In genomic region chr4:56820017-56820550, GRCm38 (mm10) we compare ENCODE assay signal across 10 mouse cellular contexts. TPM values are rescaled to one million over a fixed set of nuclear protein-coding genes. Genes with fewer than 3 reads are reported as not detected.
DNase-seq lines count a peak whose midpoint lies in the region; ATAC-seq lines count a peak whose summit lies in the region.
"Had no signal": no experiment of that assay in that cellular context is flagged by ENCODE, and none has a peak within 500 bp of the region (broad histone marks: within the 10 kb centered on the region; RNA-seq: fewer than 3 reads in every experiment).

No protein-coding gene starts in this region.

- no peak overlapping the region for H3K4me2 ChIP-seq in heart, embryonic 15.5 days
- H3K4me2 ChIP-seq in heart, embryonic 12.5 days: no peak overlapping the region
- H3K4me2 ChIP-seq in midbrain, embryonic 12.5 days (replicated peaks): no peak overlapping the region
- no peak overlapping the region for H3K4me2 ChIP-seq in midbrain, embryonic 16.5 days (ENCODE audit: low read length)

- no peaks in the 10 kb centered on the region for H3K4me1 ChIP-seq in heart, embryonic 15.5 days (replicated peaks)
- H3K4me1 ChIP-seq in heart, embryonic 12.5 days (replicated peaks): no peaks in the 10 kb centered on the region
- no peaks in the 10 kb centered on the region for H3K4me1 ChIP-seq in midbrain, embryonic 12.5 days
- no peaks in the 10 kb centered on the region for H3K4me1 ChIP-seq in midbrain, embryonic 16.5 days (ENCODE audit: control insufficient read depth, insufficient read depth, low read length)
- H3K4me1 ChIP-seq: hindbrain, embryonic 10.5 days had no signal

- H3K27me3 ChIP-seq in heart, embryonic 15.5 days: no peaks in the 10 kb centered on the region
- no peaks in the 10 kb centered on the region for H3K27me3 ChIP-seq in heart, embryonic 12.5 days (replicated peaks)
- H3K27me3 ChIP-seq in midbrain, embryonic 12.5 days: no peaks in the 10 kb centered on the region
- H3K27me3 ChIP-seq in midbrain, embryonic 16.5 days (ENCODE audit: control insufficient read depth, insufficient read depth, low read depth, low read length): no peaks in the 10 kb centered on the region
- no peaks in the 10 kb centered on the region for H3K27me3 ChIP-seq in splenic B cell, adult 2 months (ENCODE audit: control insufficient read depth, insufficient read depth, low read length, poor library complexity, severe bottlenecking)

- H3K27ac ChIP-seq in heart, embryonic 15.5 days: peak overlapping the region; percentile 20; the same call in 1 of the 2 replicates
- no peak overlapping the region for H3K27ac ChIP-seq in heart, embryonic 12.5 days (ENCODE audit: poor library complexity, severe bottlenecking)
- no peak overlapping the region for H3K27ac ChIP-seq in midbrain, embryonic 12.5 days (replicated peaks)
- no peak overlapping the region for H3K27ac ChIP-seq in midbrain, embryonic 16.5 days (ENCODE audit: low read length)
- H3K27ac ChIP-seq: hindbrain, embryonic 10.5 days had no signal

- H3K36me3 ChIP-seq in heart, embryonic 15.5 days: peaks cover 6% of the 10 kb centered on the region
- no peaks in the 10 kb centered on the region; the same call in 1 of the 2 replicates for H3K36me3 ChIP-seq in heart, embryonic 12.5 days
- peaks cover 21% of the 10 kb centered on the region for H3K36me3 ChIP-seq in midbrain, embryonic 12.5 days
- 0 out of 2 replicates have a peak, but pooled peaks cover 3% of the 10 kb centered on the region for H3K36me3 ChIP-seq in midbrain, embryonic 16.5 days (ENCODE audit: control insufficient read depth, insufficient read depth, low read length)
- no peaks in the 10 kb centered on the region for H3K36me3 ChIP-seq in splenic B cell, adult 2 months (ENCODE audit: control insufficient read depth, insufficient read depth, low read length, poor library complexity, severe bottlenecking)

- DNase-seq in brain, adult 2 months (ENCODE audit: low read depth, low spot score): peak; percentile 67
- peak; percentile 55 for DNase-seq in splenic B cell, adult 2 months (ENCODE audit: low read depth, low spot score)
- no peak for DNase-seq in gastrocnemius, postnatal 10 days
- no peak for DNase-seq in gastrocnemius, postnatal 4 days (ENCODE audit: low spot score in 2 of 2)
- DNase-seq: thymus, postnatal 14 days had no signal

- ATAC-seq in heart, embryonic 15.5 days (replicated peaks; ENCODE audit: insufficient number of reproducible peaks, insufficient read depth, low FRiP score, low read depth): no peak
- no peak for ATAC-seq in heart, embryonic 12.5 days (ENCODE audit: insufficient number of reproducible peaks, low FRiP score)
- ATAC-seq in midbrain, embryonic 12.5 days (ENCODE audit: low FRiP score, low read depth): 0 out of 2 replicates have a peak, but pooled peaks have one; percentile 41
- ATAC-seq in midbrain, embryonic 16.5 days: no peak

- no peak overlapping the region for H3K9ac ChIP-seq in heart, embryonic 15.5 days
- H3K9ac ChIP-seq in heart, embryonic 12.5 days: no peak overlapping the region
- no peak overlapping the region for H3K9ac ChIP-seq in midbrain, embryonic 12.5 days (replicated peaks)
- no peak overlapping the region for H3K9ac ChIP-seq in midbrain, embryonic 16.5 days (ENCODE audit: low read depth, low read length)

- no peak overlapping the region for H3K4me3 ChIP-seq in heart, embryonic 15.5 days
- no peak overlapping the region for H3K4me3 ChIP-seq in heart, embryonic 12.5 days
- H3K4me3 ChIP-seq in midbrain, embryonic 12.5 days: no peak overlapping the region
- no peak overlapping the region for H3K4me3 ChIP-seq in midbrain, embryonic 16.5 days (ENCODE audit: low read depth, low read length)
- H3K4me3 ChIP-seq: hindbrain, embryonic 10.5 days had no signal

- no peaks in the 10 kb centered on the region for H3K9me3 ChIP-seq in heart, embryonic 15.5 days (replicated peaks)
- H3K9me3 ChIP-seq in heart, embryonic 12.5 days (replicated peaks): no peaks in the 10 kb centered on the region
- H3K9me3 ChIP-seq in midbrain, embryonic 12.5 days: no peaks in the 10 kb centered on the region
- H3K9me3 ChIP-seq in midbrain, embryonic 16.5 days (replicated peaks; ENCODE audit: control insufficient read depth, low read length, poor library complexity, severe bottlenecking): no peaks in the 10 kb centered on the region
- H3K9me3 ChIP-seq: hindbrain, embryonic 10.5 days had no signal

RNA-seq across cellular contexts. Expression of gene Fam206a, which starts 17.9 kb away (rescaled TPM):
- 7.4 and 11.3 TPM in 2 replicates for polyA plus RNA-seq in heart, embryonic 15.5 days (2015; fragmentation: Nextera tagmentation; extraction: Ambion mirVana)
- polyA plus RNA-seq in heart, embryonic 12.5 days (2016; fragmentation: Nextera tagmentation; extraction: Ambion mirVana): 12.2 and 14.6 TPM in 2 replicates
- 20.6 and 22.8 TPM in 2 replicates for polyA plus RNA-seq in midbrain, embryonic 12.5 days (2016; fragmentation: Nextera tagmentation; extraction: Ambion mirVana)
- 14.0 and 16.0 TPM in 2 replicates for polyA plus RNA-seq in midbrain, embryonic 16.5 days (2015; fragmentation: Nextera tagmentation; extraction: Ambion mirVana)
- total RNA-seq in gastrocnemius, postnatal 10 days (2021): 1 to 10 TPM; 3.5 to 4.0 TPM
- total RNA-seq in gastrocnemius, postnatal 4 days (2021): 1 to 10 TPM; 6.9 TPM

RNA-seq across cellular contexts. Expression of gene Elp1, which starts 18.0 kb away (rescaled TPM):
- 21.8 and 29.5 TPM in 2 replicates for polyA plus RNA-seq in heart, embryonic 15.5 days (2015; fragmentation: Nextera tagmentation; extraction: Ambion mirVana)
- polyA plus RNA-seq in heart, embryonic 12.5 days (2016; fragmentation: Nextera tagmentation; extraction: Ambion mirVana): 48.6 and 49.4 TPM in 2 replicates
- polyA plus RNA-seq in midbrain, embryonic 12.5 days (2016; fragmentation: Nextera tagmentation; extraction: Ambion mirVana): 84.8 and 92.8 TPM in 2 replicates
- polyA plus RNA-seq in midbrain, embryonic 16.5 days (2015; fragmentation: Nextera tagmentation; extraction: Ambion mirVana): 64.0 and 64.7 TPM in 2 replicates
- total RNA-seq in gastrocnemius, postnatal 10 days (2021): 10 to 100 TPM; 28.3 to 30.8 TPM
- 10 to 100 TPM; 41.5 to 42.5 TPM for total RNA-seq in gastrocnemius, postnatal 4 days (2021)

RNA-seq across cellular contexts. Expression of gene Ctnnal1, which starts 44.9 kb away (rescaled TPM):
- 22.2 and 25.7 TPM in 2 replicates for polyA plus RNA-seq in heart, embryonic 15.5 days (2015; fragmentation: Nextera tagmentation; extraction: Ambion mirVana)
- polyA plus RNA-seq in heart, embryonic 12.5 days (2016; fragmentation: Nextera tagmentation; extraction: Ambion mirVana): 20.5 and 21.7 TPM in 2 replicates
- 25.6 and 29.6 TPM in 2 replicates for polyA plus RNA-seq in midbrain, embryonic 12.5 days (2016; fragmentation: Nextera tagmentation; extraction: Ambion mirVana)
- polyA plus RNA-seq in midbrain, embryonic 16.5 days (2015; fragmentation: Nextera tagmentation; extraction: Ambion mirVana): 12.7 and 14.5 TPM in 2 replicates
- 10 to 100 TPM; 15.2 to 15.5 TPM for total RNA-seq in gastrocnemius, postnatal 10 days (2021)
- 10 to 100 TPM; 22.7 to 25.1 TPM for total RNA-seq in gastrocnemius, postnatal 4 days (2021)

Comparison
In these comparisons a context has a peak if more than half of its experiments do, and no peak if none do; other contexts are left out.
1. DNase-seq: peak in brain, adult 2 months (single experiment) and splenic B cell, adult 2 months (single experiment); none in gastrocnemius, postnatal 10 days (single experiment) and gastrocnemius, postnatal 4 days (0 of 2).